Mouse (Mus musculus) frontal cortex, adult 2 months (tissue): ENCODE data around the gene Slc38a10. TPM values are rescaled to one million over a fixed set of nuclear protein-coding genes. Genes with fewer than 3 reads are reported as not detected.

Experiments
- DNase-seq, 2 experiments: peaks; one replicate each; pipeline ENCODE4 v3.0.0; 2022; ENCODE audit warnings: low spot score in 1 of 2; ENCODE audit errors: extremely low spot score in 1 of 2
- polyA plus RNA-seq: library from polyadenylated mRNA; depleted of rRNA; stranded (reverse); fragments of >200 nt; gene quantifications from 2 replicates; pipeline ENCODE4 v1.2.3, GENCODE M21; 2012; rRNA removed

Gene Slc38a10
- polyA plus RNA-seq, 1 experiment: 62.5 TPM

DNA sequence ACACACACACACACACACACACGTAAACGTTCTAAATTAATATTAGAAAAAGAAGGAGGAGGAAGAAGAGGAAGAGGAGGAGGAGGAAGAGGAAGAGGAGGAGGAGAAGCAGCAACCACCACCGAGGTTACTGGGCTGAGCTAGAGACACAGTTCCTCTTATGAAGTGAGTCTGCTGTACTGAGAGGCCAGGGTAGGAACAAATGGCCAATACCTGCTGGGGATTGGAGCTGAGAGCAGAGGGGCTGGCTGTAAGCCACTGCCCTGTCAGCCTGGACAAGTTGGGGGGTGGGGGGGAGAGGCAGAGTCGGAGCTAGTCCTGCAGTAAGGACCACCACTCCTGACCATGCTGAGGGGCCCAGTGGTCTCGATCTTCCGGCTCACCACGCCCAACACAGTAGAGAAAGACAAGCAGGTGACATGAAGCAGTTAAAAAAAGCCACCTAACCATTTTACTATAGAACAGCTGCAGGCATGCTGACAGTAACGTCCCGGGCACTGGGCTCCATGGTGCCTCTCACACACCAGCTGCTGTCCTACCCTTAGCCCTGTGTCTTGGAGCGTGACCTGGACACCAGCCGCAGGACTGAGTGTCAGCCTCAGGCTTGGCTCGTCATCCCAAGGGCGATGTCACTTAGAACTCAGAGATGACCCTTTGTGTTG is 87.0 kb downstream of the Slc38a10 start:
- no peak for DNase-seq

DNA sequence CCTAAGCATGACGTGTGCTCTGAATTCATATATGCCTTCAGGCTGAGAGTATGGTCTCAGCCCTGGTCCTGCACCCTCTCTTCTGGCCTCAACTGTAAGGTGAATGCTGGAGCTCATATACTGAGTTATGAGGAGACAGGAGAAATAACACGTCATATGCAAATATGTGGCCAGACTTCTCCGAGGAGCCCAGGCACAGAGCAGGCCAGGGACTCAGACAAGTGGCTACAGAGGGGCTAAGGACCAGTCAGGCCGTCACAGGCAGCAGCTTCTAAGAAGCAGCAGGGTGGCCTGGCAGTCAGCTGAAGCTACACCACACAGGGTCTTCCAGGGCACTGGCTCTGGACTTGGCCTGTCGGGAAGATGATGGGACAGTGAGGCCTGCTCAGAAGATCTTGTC is 87.8 kb downstream of the Slc38a10 start:
- no peak for DNase-seq

DNA sequence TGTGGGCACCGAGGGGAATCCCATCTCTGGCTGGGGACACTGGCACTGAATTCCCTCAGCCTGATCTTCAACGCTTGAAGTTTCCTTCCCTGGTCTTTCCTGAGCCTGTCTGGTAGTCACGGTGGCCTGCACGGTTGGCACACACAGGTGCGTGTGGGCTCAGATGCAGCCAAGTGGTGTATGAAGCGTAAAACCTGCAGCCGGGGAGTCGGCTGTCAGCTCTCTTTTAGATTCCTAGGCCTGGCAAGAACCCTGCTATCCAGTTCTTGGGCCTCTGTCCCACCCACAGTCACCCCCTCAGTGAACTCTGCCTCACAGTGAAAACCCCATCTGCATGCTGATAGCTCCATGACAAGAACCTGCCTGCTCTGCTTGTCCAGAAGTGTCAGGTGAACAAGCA is 90.5 kb downstream of the Slc38a10 start:
- no peak for DNase-seq

DNA sequence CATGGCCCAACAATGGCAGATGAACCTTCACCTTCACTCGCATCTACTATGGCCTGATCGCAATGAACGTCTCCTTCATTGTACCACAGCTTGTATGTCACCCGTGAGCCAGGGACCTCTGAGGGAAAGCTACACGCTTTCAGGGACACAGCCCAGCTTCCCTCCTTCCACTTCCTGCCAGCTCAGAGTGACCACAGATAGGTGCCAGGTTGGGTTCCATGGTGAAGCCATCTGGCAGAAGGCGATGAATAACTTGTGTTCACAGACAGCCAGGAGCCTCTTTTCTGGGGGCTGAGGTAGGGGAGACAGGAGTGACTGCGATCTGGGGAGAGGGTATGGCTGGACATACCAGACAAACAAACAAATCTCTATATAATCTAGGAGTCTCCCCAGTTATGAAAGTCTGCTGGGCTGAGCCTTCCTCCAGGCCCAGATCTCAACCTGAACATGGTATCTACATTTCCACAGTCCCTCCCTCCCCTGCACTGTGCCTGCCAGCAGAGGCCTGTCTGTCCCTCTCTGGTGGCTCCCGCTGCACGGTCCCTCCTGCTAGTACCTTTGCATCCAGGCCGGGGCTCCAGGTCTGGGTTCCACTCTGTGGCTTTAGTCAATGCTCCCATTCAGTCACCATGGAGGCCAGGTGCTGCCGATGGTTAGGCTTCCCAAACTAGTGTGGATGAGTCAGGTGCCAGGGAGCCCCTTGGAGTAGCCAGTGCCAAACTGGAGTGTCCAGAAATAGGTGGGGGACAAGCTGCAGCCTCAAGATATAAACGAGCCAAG is 95.0 kb downstream of the Slc38a10 start:
- no peak for DNase-seq

Other genes starting within 250 kb of the Slc38a10 start
- 42.3 and 45.3 TPM in 2 replicates for gene Chmp6, start 237.9 kb downstream of the Slc38a10 start, polyA plus RNA-seq
- gene Baiap2, start 208.6 kb downstream of the Slc38a10 start, polyA plus RNA-seq: 229 and 240 TPM in 2 replicates
- gene Aatk, start 104.2 kb downstream of the Slc38a10 start, polyA plus RNA-seq: 182 and 188 TPM in 2 replicates
- gene Cep131, start 64.5 kb downstream of the Slc38a10 start, polyA plus RNA-seq: 38.8 and 43.4 TPM in 2 replicates
- 31.1 and 35.6 TPM in 2 replicates for gene Tepsin, start 52.6 kb downstream of the Slc38a10 start, polyA plus RNA-seq
- 42.3 and 46.2 TPM in 2 replicates for gene Ndufaf8, start 52.4 kb downstream of the Slc38a10 start, polyA plus RNA-seq
- gene Bahcc1, start 81.6 kb upstream of the Slc38a10 start, polyA plus RNA-seq: 16.9 and 17.2 TPM in 2 replicates
- 1,138 and 1,210 TPM in 2 replicates for gene Actg1, start 197.2 kb upstream of the Slc38a10 start, polyA plus RNA-seq
- 0.67 and 0.82 TPM in 2 replicates for gene Fscn2, start 210.2 kb upstream of the Slc38a10 start, polyA plus RNA-seq
- gene Faap100, start 227.4 kb upstream of the Slc38a10 start, polyA plus RNA-seq: 27.6 and 27.8 TPM in 2 replicates